ENCODE assay signal across 15 mouse cellular contexts in the genomic region with DNA sequence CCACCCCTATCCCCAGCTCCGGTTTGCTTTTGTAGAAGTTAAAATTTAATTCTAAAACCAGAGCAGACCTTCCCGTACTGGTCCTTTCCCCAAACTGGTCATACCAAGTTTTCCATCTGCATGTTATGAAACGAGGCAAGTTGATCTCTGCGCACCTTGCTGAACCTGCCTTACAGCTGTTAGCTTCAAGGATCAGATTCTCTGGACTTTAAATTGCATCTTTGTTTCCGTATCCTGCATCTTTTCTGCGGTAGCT.
"Had no signal": no experiment of that assay in that cellular context is flagged by ENCODE, and none has a peak within 500 bp of the region (broad histone marks: within the 10 kb centered on the region; RNA-seq: fewer than 3 reads in every experiment).

No protein-coding gene starts in this region.

- DNase-seq: left cerebral cortex, postnatal 4 days; liver, postnatal 0 days; lung, embryonic 14.5 days; lung, postnatal 10 days; lung, postnatal 4 days; midbrain, embryonic 14.5 days; thymus, adult 2 months; thymus, postnatal 14 days; thymus, postnatal 4 days had no signal

- H3K9ac ChIP-seq: intestine, embryonic 15.5 days; limb, embryonic 12.5 days; limb, embryonic 15.5 days; liver, embryonic 14.5 days; liver, postnatal 0 days; lung, embryonic 14.5 days had no signal

- ATAC-seq: intestine, embryonic 15.5 days; liver, postnatal 0 days had no signal

- H3K27me3 ChIP-seq: intestine, embryonic 15.5 days; limb, embryonic 12.5 days; limb, embryonic 15.5 days had no signal

- H3K27ac ChIP-seq: intestine, embryonic 15.5 days; limb, embryonic 15.5 days; liver, embryonic 14.5 days had no signal

- H3K4me3 ChIP-seq: intestine, embryonic 15.5 days; limb, embryonic 12.5 days; limb, embryonic 15.5 days had no signal

- H3K4me2 ChIP-seq: intestine, embryonic 15.5 days; limb, embryonic 12.5 days; limb, embryonic 15.5 days; liver, embryonic 11.5 days; lung, embryonic 14.5 days; midbrain, embryonic 11.5 days had no signal

- H3K36me3 ChIP-seq: intestine, embryonic 15.5 days had no signal

- H3K9me3 ChIP-seq: intestine, embryonic 15.5 days; limb, embryonic 12.5 days; limb, embryonic 15.5 days had no signal
